In the genomic region with DNA sequence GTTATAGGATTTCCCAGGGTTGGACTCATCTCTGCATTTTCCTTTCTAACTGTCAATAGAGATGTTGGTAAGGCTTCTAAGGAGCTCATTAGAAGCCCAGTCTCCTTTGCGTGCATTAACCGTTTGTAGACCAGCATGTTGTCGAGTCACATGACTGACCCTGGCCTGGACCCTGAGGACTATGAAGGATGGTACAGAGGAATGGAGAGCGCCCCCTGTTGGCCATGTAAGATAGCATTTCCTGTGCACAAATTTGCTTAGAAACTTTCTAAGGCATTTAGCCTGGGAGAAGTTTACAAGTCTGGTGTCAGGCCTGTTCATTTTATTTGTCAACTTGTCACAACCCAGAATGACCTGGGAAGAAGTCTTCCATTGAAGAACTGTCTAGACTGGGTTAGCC, we compare ENCODE assay signal across 24 mouse cellular contexts.
A peak's percentile ranks its signal among the peaks of the same experiment; 100 is the strongest.
DNase-seq lines count a peak whose midpoint lies in the region; ATAC-seq and TF ChIP-seq lines count a peak whose summit lies in the region.
"Had no signal": no experiment of that assay in that cellular context is flagged by ENCODE, and none has a peak within 500 bp of the region (broad histone marks: within the 10 kb centered on the region; RNA-seq: fewer than 3 reads in every experiment).

No protein-coding gene starts in this region.

- no peak overlapping the region for H3K9ac ChIP-seq in midbrain, postnatal 0 days (replicated peaks; ENCODE audit: low read length, poor library complexity, severe bottlenecking)
- no peak overlapping the region for H3K9ac ChIP-seq in midbrain, embryonic 11.5 days (ENCODE audit: low read length)
- H3K9ac ChIP-seq: embryonic facial prominence, embryonic 13.5 days; forebrain, embryonic 13.5 days; heart, embryonic 13.5 days; stomach, embryonic 15.5 days had no signal

- H3K4me2 ChIP-seq in midbrain, postnatal 0 days (ENCODE audit: low read depth, low read length, poor library complexity, severe bottlenecking) = no peak overlapping the region
- H3K4me2 ChIP-seq in midbrain, embryonic 11.5 days = no peak overlapping the region
- H3K4me2 ChIP-seq: embryonic facial prominence, embryonic 13.5 days; forebrain, embryonic 13.5 days; heart, embryonic 13.5 days; stomach, embryonic 15.5 days had no signal

- H3K27ac ChIP-seq in gastrocnemius, adult 2 months = no peak overlapping the region
- H3K27ac ChIP-seq in left cerebral cortex, adult 2 months = no peak overlapping the region
- H3K27ac ChIP-seq in midbrain, postnatal 0 days (ENCODE audit: low read depth, low read length) = no peak overlapping the region
- no peak overlapping the region for H3K27ac ChIP-seq in midbrain, embryonic 11.5 days (ENCODE audit: low read depth, low read length)
- H3K27ac ChIP-seq: embryonic facial prominence, embryonic 13.5 days; forebrain, embryonic 13.5 days; heart, embryonic 13.5 days; macrophage; stomach, embryonic 15.5 days had no signal

- peak; percentile 41 for TF ChIP-seq CTCF in gastrocnemius, adult 2 months (IDR thresholded peaks at IDR 0.05)
- peak; percentile 29 for TF ChIP-seq CTCF in left cerebral cortex, adult 2 months (IDR thresholded peaks at IDR 0.05)
- TF ChIP-seq CTCF in midbrain, postnatal 0 days (IDR thresholded peaks at IDR 0.05) = peak; percentile 28; the same call in 1 of the 2 replicates

- intact Hi-C loops in gastrocnemius, adult 2 months (cut with DNase I) = no loop called here
- intact Hi-C loops in left cerebral cortex, adult 2 months (cut with DNase I) = no loop called here
- intact Hi-C loops in left cerebral cortex, postnatal 14 days (cut with DNase I) = no loop called here

- H3K27me3 ChIP-seq in midbrain, postnatal 0 days (ENCODE audit: insufficient read depth, low read length) = no peaks in the 10 kb centered on the region
- H3K27me3 ChIP-seq in midbrain, embryonic 11.5 days (ENCODE audit: control insufficient read depth, insufficient read depth, low read length) = no peaks in the 10 kb centered on the region
- H3K27me3 ChIP-seq: embryonic facial prominence, embryonic 13.5 days; heart, embryonic 13.5 days; stomach, embryonic 15.5 days had no signal

- 83% methylated on average over 4 of the region's 4 CpGs for WGBS in midbrain, postnatal 0 days
- 77% methylated on average over 4 of the region's 4 CpGs for WGBS in midbrain, embryonic 11.5 days

- H3K36me3 ChIP-seq in midbrain, postnatal 0 days (ENCODE audit: insufficient read depth, low read length) = no peaks in the 10 kb centered on the region
- H3K36me3 ChIP-seq in midbrain, embryonic 11.5 days (ENCODE audit: control insufficient read depth, insufficient read depth, low read length) = no peaks in the 10 kb centered on the region
- H3K36me3 ChIP-seq: embryonic facial prominence, embryonic 13.5 days; G1E; stomach, embryonic 15.5 days had no signal

- no peak for DNase-seq in gastrocnemius, adult 2 months
- no peak for DNase-seq in gastrocnemius, postnatal 10 days
- DNase-seq in left cerebral cortex, adult 2 months (ENCODE audit: extremely low spot score in 1 of 2, low spot score in 2 of 2) = no peak
- no peak for DNase-seq in left cerebral cortex, postnatal 14 days (ENCODE audit: low spot score in 2 of 2)
- no peak for DNase-seq in midbrain, postnatal 0 days (ENCODE audit: low spot score)
- no peak for DNase-seq in midbrain, embryonic 11.5 days (ENCODE audit: low spot score, missing footprints)
- DNase-seq in ZHBTc4 (ENCODE audit: low read depth, low spot score) = peak; percentile 27
- DNase-seq: adrenal gland, postnatal 10 days; cerebellum, adult 2 months; gastrocnemius, postnatal 14 days; heart, adult 11 months; heart, postnatal 14 days; kidney, adult 2 months; kidney, postnatal 10 days had no signal

- no peak overlapping the region for H3K4me3 ChIP-seq in gastrocnemius, adult 2 months
- no peak overlapping the region for H3K4me3 ChIP-seq in left cerebral cortex, adult 2 months
- no peak overlapping the region for H3K4me3 ChIP-seq in midbrain, postnatal 0 days (ENCODE audit: low read depth, low read length)
- no peak overlapping the region for H3K4me3 ChIP-seq in midbrain, embryonic 11.5 days (ENCODE audit: low read depth, low read length)
- H3K4me3 ChIP-seq: embryonic facial prominence, embryonic 13.5 days; erythroblast, embryonic 14.5 days; forebrain, embryonic 13.5 days; heart, embryonic 13.5 days; stomach, embryonic 15.5 days had no signal

- no peaks in the 10 kb centered on the region for H3K4me1 ChIP-seq in midbrain, postnatal 0 days (ENCODE audit: insufficient read depth, low read length)
- no peaks in the 10 kb centered on the region for H3K4me1 ChIP-seq in midbrain, embryonic 11.5 days (ENCODE audit: control insufficient read depth, insufficient read depth, low read length)

- no peaks in the 10 kb centered on the region for H3K9me3 ChIP-seq in midbrain, postnatal 0 days (ENCODE audit: low read length)
- no peaks in the 10 kb centered on the region for H3K9me3 ChIP-seq in midbrain, embryonic 11.5 days (ENCODE audit: control insufficient read depth, low read length)
- H3K9me3 ChIP-seq: embryonic facial prominence, embryonic 13.5 days; forebrain, embryonic 13.5 days; heart, embryonic 13.5 days; stomach, embryonic 15.5 days had no signal

- ATAC-seq in midbrain, postnatal 0 days (ENCODE audit: low FRiP score) = no peak
- ATAC-seq in midbrain, embryonic 11.5 days (ENCODE audit: low FRiP score) = no peak
- ATAC-seq in CD4-positive, CD25-positive, alpha-beta regulatory T cell, adult 4 months = no peak
- ATAC-seq: activated CD4-positive, CD25-positive, alpha-beta regulatory T cell, adult 4 months; forebrain, embryonic 13.5 days; midbrain, embryonic 16.5 days had no signal
